In the genomic region with DNA sequence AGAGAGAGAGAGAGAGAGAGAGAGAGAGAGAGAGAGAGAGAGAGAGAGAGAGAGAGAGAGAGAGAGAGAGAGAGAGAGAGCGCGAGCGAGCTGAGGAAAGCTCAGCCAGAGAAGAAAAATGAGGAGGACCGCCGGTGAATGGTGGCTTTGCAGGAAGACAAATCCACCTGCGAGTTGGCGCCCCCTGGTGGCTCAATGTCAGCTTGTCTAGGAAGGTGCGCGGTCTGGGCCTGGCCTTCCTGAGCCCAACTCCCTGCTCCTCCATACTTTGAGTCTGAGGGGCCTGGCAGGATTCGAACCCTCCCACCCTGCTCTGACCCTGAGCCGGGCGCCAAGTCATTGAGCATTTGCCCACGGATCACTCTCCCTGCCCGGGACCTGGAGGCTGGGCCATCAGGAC, we compare ENCODE assay signal across 7 mouse cellular contexts. TPM values are rescaled to one million over a fixed set of nuclear protein-coding genes. Genes with fewer than 3 reads are reported as not detected.
DNase-seq lines count a peak whose midpoint lies in the region; ATAC-seq lines count a peak whose summit lies in the region.

No protein-coding gene starts in this region.

- peak; percentile 96 for DNase-seq in adrenal gland, postnatal 10 days
- peak; percentile 95 for DNase-seq in embryonic facial prominence, embryonic 10.5 days (ENCODE audit: low spot score)
- DNase-seq in kidney, adult 18-20 months = peak; percentile 90
- DNase-seq in limb, embryonic 10.5 days (ENCODE audit: low spot score) = peak; percentile 99
- DNase-seq in spleen, adult 18-20 months = peak; percentile 49 to 86

- H3K4me1 ChIP-seq in embryonic facial prominence, embryonic 10.5 days = peaks cover 41% of the 10 kb centered on the region
- peaks cover 37% of the 10 kb centered on the region for H3K4me1 ChIP-seq in limb, embryonic 10.5 days
- H3K4me1 ChIP-seq in midbrain, embryonic 13.5 days (replicated peaks) = peaks cover 44% of the 10 kb centered on the region

- peak overlapping the region; percentile 43 for H3K4me3 ChIP-seq in embryonic facial prominence, embryonic 10.5 days
- H3K4me3 ChIP-seq in limb, embryonic 10.5 days = peak overlapping the region; percentile 32
- H3K4me3 ChIP-seq in midbrain, embryonic 13.5 days (replicated peaks) = peak overlapping the region; percentile 62

- peak; percentile 61 for ATAC-seq in granulocyte monocyte progenitor cell, adult 5-6 weeks (replicated peaks; ENCODE audit: poor library complexity, severe bottlenecking)
- peak; percentile 65 for ATAC-seq in midbrain, embryonic 13.5 days

- no peak overlapping the region for H3K27ac ChIP-seq in embryonic facial prominence, embryonic 10.5 days (replicated peaks)
- H3K27ac ChIP-seq in limb, embryonic 10.5 days = no peak overlapping the region
- peak overlapping the region; percentile 96 for H3K27ac ChIP-seq in midbrain, embryonic 13.5 days

- no peaks in the 10 kb centered on the region for H3K9me3 ChIP-seq in embryonic facial prominence, embryonic 10.5 days
- H3K9me3 ChIP-seq in limb, embryonic 10.5 days (replicated peaks) = no peaks in the 10 kb centered on the region
- H3K9me3 ChIP-seq in midbrain, embryonic 13.5 days = no peaks in the 10 kb centered on the region

- H3K36me3 ChIP-seq in embryonic facial prominence, embryonic 10.5 days (replicated peaks) = no peaks in the 10 kb centered on the region
- H3K36me3 ChIP-seq in limb, embryonic 10.5 days = no peaks in the 10 kb centered on the region
- H3K36me3 ChIP-seq in midbrain, embryonic 13.5 days = peaks cover 5% of the 10 kb centered on the region; the same call in 1 of the 2 replicates

- H3K9ac ChIP-seq in midbrain, embryonic 13.5 days (replicated peaks) = peak overlapping the region; percentile 83; the same call in 1 of the 2 replicates

- H3K27me3 ChIP-seq in embryonic facial prominence, embryonic 10.5 days (replicated peaks; ENCODE audit: low read depth, poor library complexity, severe bottlenecking) = peaks cover 93% of the 10 kb centered on the region
- peaks cover 95% of the 10 kb centered on the region for H3K27me3 ChIP-seq in limb, embryonic 10.5 days (ENCODE audit: low read depth, poor library complexity, severe bottlenecking)
- H3K27me3 ChIP-seq in midbrain, embryonic 13.5 days = peaks cover 76% of the 10 kb centered on the region

- H3K4me2 ChIP-seq in midbrain, embryonic 13.5 days (replicated peaks) = peak overlapping the region; percentile 72

- 6% methylated on average over 14 of the region's 14 CpGs for WGBS in embryonic facial prominence, embryonic 10.5 days
- WGBS in limb, embryonic 10.5 days = 5% methylated on average over 13 of the region's 14 CpGs
- 9% methylated on average over 14 of the region's 14 CpGs for WGBS in midbrain, embryonic 13.5 days

RNA-seq across cellular contexts. Expression of gene Lhx5, which starts 9.2 kb away (rescaled TPM):
- not detected for total RNA-seq in adrenal gland, postnatal 10 days (2021)
- polyA plus RNA-seq in embryonic facial prominence, embryonic 10.5 days (2016; fragmentation: Nextera tagmentation; extraction: Ambion mirVana) = 3.1 and 4.7 TPM in 2 replicates
- not detected in 2 replicates for total RNA-seq in granulocyte monocyte progenitor cell, adult 5-6 weeks (2014; fragmentation: Nextera tagmentation)
- total RNA-seq in granulocyte monocyte progenitor cell, adult 5-6 weeks (2017) = not detected in 2 replicates
- not detected in 2 replicates for polyA plus RNA-seq in limb, embryonic 10.5 days (2016; fragmentation: Nextera tagmentation; extraction: Ambion mirVana)
- 44.6 and 55.0 TPM in 2 replicates for polyA plus RNA-seq in midbrain, embryonic 13.5 days (2015; fragmentation: Nextera tagmentation; extraction: Ambion mirVana)

RNA-seq across cellular contexts. Expression of gene Sdsl, which starts 31.9 kb away (rescaled TPM):
- total RNA-seq in adrenal gland, postnatal 10 days (2021) = 10 to 100 TPM; 33.5 to 38.3 TPM
- polyA plus RNA-seq in embryonic facial prominence, embryonic 10.5 days (2016; fragmentation: Nextera tagmentation; extraction: Ambion mirVana) = 6.2 and 7.1 TPM in 2 replicates
- total RNA-seq in granulocyte monocyte progenitor cell, adult 5-6 weeks (2014; fragmentation: Nextera tagmentation) = 1.3 and 3.5 TPM in 2 replicates
- 2.4 and 2.8 TPM in 2 replicates for total RNA-seq in granulocyte monocyte progenitor cell, adult 5-6 weeks (2017)
- 5.2 and 5.6 TPM in 2 replicates for polyA plus RNA-seq in limb, embryonic 10.5 days (2016; fragmentation: Nextera tagmentation; extraction: Ambion mirVana)
- 6.8 and 9.5 TPM in 2 replicates for polyA plus RNA-seq in midbrain, embryonic 13.5 days (2015; fragmentation: Nextera tagmentation; extraction: Ambion mirVana)

RNA-seq across cellular contexts. Expression of gene Sds, which starts 35.6 kb away (rescaled TPM):
- 10 to 100 TPM in 1 of 2 experiments, 1 to 10 TPM in 1; 2.5 to 20.1 TPM for total RNA-seq in adrenal gland, postnatal 10 days (2021)
- not detected in 2 replicates for polyA plus RNA-seq in embryonic facial prominence, embryonic 10.5 days (2016; fragmentation: Nextera tagmentation; extraction: Ambion mirVana)
- total RNA-seq in granulocyte monocyte progenitor cell, adult 5-6 weeks (2014; fragmentation: Nextera tagmentation) = not detected in 2 replicates
- not detected in 2 replicates for total RNA-seq in granulocyte monocyte progenitor cell, adult 5-6 weeks (2017)
- not detected in 2 replicates for polyA plus RNA-seq in limb, embryonic 10.5 days (2016; fragmentation: Nextera tagmentation; extraction: Ambion mirVana)
- 0.32 TPM in 1 of 2 replicates, not detected in the other for polyA plus RNA-seq in midbrain, embryonic 13.5 days (2015; fragmentation: Nextera tagmentation; extraction: Ambion mirVana)
